Comparison of ENCODE assay signal across 7 mouse cellular contexts in the genomic region with DNA sequence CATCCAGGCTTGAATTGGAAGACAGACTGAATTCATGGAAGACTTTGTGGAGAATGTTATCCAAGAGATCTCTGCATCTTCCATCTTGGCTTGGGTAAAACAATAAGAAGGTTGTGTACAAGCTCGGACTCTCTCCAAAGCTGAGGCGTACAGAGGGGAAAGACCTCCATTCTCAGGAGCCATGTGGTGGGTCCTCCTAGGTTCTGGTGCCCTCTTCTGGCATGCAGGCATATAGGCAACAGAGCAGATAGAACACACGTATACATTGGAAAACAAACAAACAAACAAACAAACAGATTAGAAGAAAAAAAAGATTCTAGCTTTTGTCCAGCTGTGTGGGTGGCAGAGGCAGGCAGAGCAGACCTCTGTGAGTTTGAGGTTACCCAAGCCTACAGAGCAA.
DNase-seq lines count a peak whose midpoint lies in the region; ATAC-seq and TF ChIP-seq lines count a peak whose summit lies in the region.

No protein-coding gene starts in this region.

- H3K4me2 ChIP-seq in liver, embryonic 11.5 days: no peak overlapping the region
- H3K4me2 ChIP-seq in liver, embryonic 12.5 days: no peak overlapping the region
- H3K4me2 ChIP-seq in forebrain, embryonic 14.5 days (ENCODE audit: low read length): no peak overlapping the region
- no peak overlapping the region for H3K4me2 ChIP-seq in liver, postnatal 0 days (ENCODE audit: low read depth, low read length)

- no peaks in the 10 kb centered on the region for H3K4me1 ChIP-seq in liver, embryonic 11.5 days (replicated peaks; ENCODE audit: control insufficient read depth, insufficient read depth, low read length)
- H3K4me1 ChIP-seq in liver, embryonic 12.5 days: no peaks in the 10 kb centered on the region
- H3K4me1 ChIP-seq in forebrain, embryonic 14.5 days (ENCODE audit: control insufficient read depth, insufficient read depth, low read length): no peaks in the 10 kb centered on the region
- no peaks in the 10 kb centered on the region for H3K4me1 ChIP-seq in liver, postnatal 0 days (ENCODE audit: insufficient read depth)
- H3K4me1 ChIP-seq in small intestine, adult 2 months (ENCODE audit: control insufficient read depth, insufficient read depth, insufficient read length, low read length): no peaks in the 10 kb centered on the region

- H3K4me3 ChIP-seq in liver, embryonic 11.5 days (ENCODE audit: low read depth, low read length): no peak overlapping the region
- no peak overlapping the region for H3K4me3 ChIP-seq in liver, embryonic 12.5 days
- no peak overlapping the region for H3K4me3 ChIP-seq in forebrain, embryonic 14.5 days (ENCODE audit: low read depth, low read length)
- no peak overlapping the region for H3K4me3 ChIP-seq in liver, postnatal 0 days (ENCODE audit: low read depth, low read length)
- no peak overlapping the region for H3K4me3 ChIP-seq in small intestine, adult 2 months (ENCODE audit: low read depth, low read length)

- no peak for TF ChIP-seq POLR2A in small intestine, adult 2 months (IDR thresholded peaks at IDR 0.05; ENCODE audit: low read depth, low read length)

- DNase-seq in liver, embryonic 11.5 days (ENCODE audit: low spot score): no peak
- DNase-seq in adipocyte (ENCODE audit: low spot score): peak; percentile 15
- DNase-seq in forebrain, embryonic 14.5 days (ENCODE audit: low spot score): peak; percentile 76
- DNase-seq in liver, postnatal 0 days: no peak
- DNase-seq in heart, adult 9 months (ENCODE audit: low spot score in 2 of 2): no peak

- ATAC-seq in liver, embryonic 11.5 days (replicated peaks; ENCODE audit: low FRiP score): peak; percentile 56; the same call in 1 of the 2 replicates
- no peak for ATAC-seq in liver, embryonic 12.5 days
- peak; percentile 80; the same call in 1 of the 2 replicates for ATAC-seq in forebrain, embryonic 14.5 days
- no peak for ATAC-seq in liver, postnatal 0 days

- 32% methylated on average over 3 of the region's 3 CpGs for WGBS in liver, embryonic 11.5 days
- 34% methylated on average over 3 of the region's 3 CpGs for WGBS in liver, embryonic 12.5 days (ENCODE audit: insufficient replicate concordance)
- 19% methylated on average over 3 of the region's 3 CpGs for WGBS in forebrain, embryonic 14.5 days
- 39% methylated on average over 3 of the region's 3 CpGs for WGBS in liver, postnatal 0 days (ENCODE audit: insufficient replicate concordance)
- 22% methylated on average over 3 of the region's 3 CpGs for WGBS in small intestine, adult 2 months

- H3K9me3 ChIP-seq in liver, embryonic 11.5 days (ENCODE audit: control insufficient read depth, low read length): no peaks in the 10 kb centered on the region
- no peaks in the 10 kb centered on the region for H3K9me3 ChIP-seq in liver, embryonic 12.5 days (replicated peaks)
- H3K9me3 ChIP-seq in forebrain, embryonic 14.5 days (replicated peaks; ENCODE audit: control insufficient read depth, low read length): no peaks in the 10 kb centered on the region
- H3K9me3 ChIP-seq in liver, postnatal 0 days (ENCODE audit: low read length): no peaks in the 10 kb centered on the region

- TF ChIP-seq CTCF in liver, postnatal 0 days (IDR thresholded peaks at IDR 0.05; ENCODE audit: low read depth): peak; percentile 56
- TF ChIP-seq CTCF in small intestine, adult 2 months (IDR thresholded peaks at IDR 0.05; ENCODE audit: extremely low read depth, insufficient read length, insufficient replicate concordance, low read depth, low read length): peak; percentile 39; the same call in 1 of the 2 replicates

- H3K9ac ChIP-seq in liver, embryonic 11.5 days (ENCODE audit: low read depth, low read length): no peak overlapping the region
- H3K9ac ChIP-seq in liver, embryonic 12.5 days: no peak overlapping the region
- no peak overlapping the region for H3K9ac ChIP-seq in forebrain, embryonic 14.5 days (ENCODE audit: low read length)
- no peak overlapping the region for H3K9ac ChIP-seq in liver, postnatal 0 days (replicated peaks)

- no peak for TF ChIP-seq EP300 in liver, postnatal 0 days (IDR thresholded peaks at IDR 0.05; ENCODE audit: low read depth)

- H3K27ac ChIP-seq in liver, embryonic 11.5 days (ENCODE audit: low read depth, low read length): no peak overlapping the region
- no peak overlapping the region for H3K27ac ChIP-seq in liver, embryonic 12.5 days
- no peak overlapping the region for H3K27ac ChIP-seq in forebrain, embryonic 14.5 days (ENCODE audit: low read depth, low read length)
- no peak overlapping the region for H3K27ac ChIP-seq in liver, postnatal 0 days (ENCODE audit: low read depth)
- no peak overlapping the region for H3K27ac ChIP-seq in small intestine, adult 2 months (ENCODE audit: insufficient read depth, low read depth, low read length)

- H3K27me3 ChIP-seq in liver, embryonic 11.5 days (replicated peaks; ENCODE audit: control insufficient read depth, insufficient read depth, low read length): no peaks in the 10 kb centered on the region
- H3K27me3 ChIP-seq in liver, embryonic 12.5 days (replicated peaks): no peaks in the 10 kb centered on the region
- H3K27me3 ChIP-seq in forebrain, embryonic 14.5 days (replicated peaks; ENCODE audit: control insufficient read depth, insufficient read depth, low read length): no peaks in the 10 kb centered on the region
- no peaks in the 10 kb centered on the region for H3K27me3 ChIP-seq in liver, postnatal 0 days (ENCODE audit: insufficient read depth, low read length)
- H3K27me3 ChIP-seq in small intestine, adult 2 months (ENCODE audit: control insufficient read depth, insufficient read depth, low read length): no peaks in the 10 kb centered on the region

- no peaks in the 10 kb centered on the region for H3K36me3 ChIP-seq in liver, embryonic 11.5 days (ENCODE audit: control insufficient read depth, insufficient read depth, low read length)
- H3K36me3 ChIP-seq in liver, embryonic 12.5 days: no peaks in the 10 kb centered on the region
- H3K36me3 ChIP-seq in forebrain, embryonic 14.5 days (ENCODE audit: control insufficient read depth, insufficient read depth, low read length): no peaks in the 10 kb centered on the region
- no peaks in the 10 kb centered on the region for H3K36me3 ChIP-seq in liver, postnatal 0 days (replicated peaks; ENCODE audit: insufficient read depth, low read length)
- no peaks in the 10 kb centered on the region for H3K36me3 ChIP-seq in small intestine, adult 2 months (ENCODE audit: control insufficient read depth, insufficient read depth, low read length)

Comparison
In these comparisons a context has a peak if more than half of its experiments do, and no peak if none do; other contexts are left out.
1. ATAC-seq: peak in liver, embryonic 11.5 days (single experiment) and forebrain, embryonic 14.5 days (single experiment); none in liver, embryonic 12.5 days (single experiment) and liver, postnatal 0 days (single experiment).
2. DNase-seq: peak in adipocyte (single experiment) and forebrain, embryonic 14.5 days (single experiment); none in liver, embryonic 11.5 days (single experiment), liver, postnatal 0 days (single experiment) and heart, adult 9 months (0 of 2).